Mouse (Mus musculus): ENCODE data around the gene Pex10. TPM values are rescaled to one million over a fixed set of nuclear protein-coding genes. Genes with fewer than 3 reads are reported as not detected.

Gene Pex10
- 17.8 and 19.5 TPM in 2 replicates for polyA plus RNA-seq (2012; rRNA removed)

GRCm38 (mm10) chr4:155066834-155067522 is at the start of gene Pex10:
Gene Pex10, plus strand, starts transcription at chr4:155067016.
- Histone ChIP-seq H3K4me3 (ENCODE audit: insufficient read depth, low read length) (peak within 1 kb of the TSS; percentile 53), H3K27ac (ENCODE audit: insufficient read depth, low read length) (0 out of 2 replicates have a peak within 1 kb of the TSS, but pooled peaks have one; percentile 20), H3K4me1 (ENCODE audit: control insufficient read depth, insufficient read depth, low read length) (peaks cover 2% of the 10 kb centered on the region)
- no peak for TF ChIP-seq CTCF (IDR thresholded peaks at IDR 0.05; ENCODE audit: extremely low read depth, insufficient read depth, low read length)
- peak; percentile 83 for TF ChIP-seq POLR2A (IDR thresholded peaks at IDR 0.05; ENCODE audit: extremely low read depth, insufficient read depth, low read length)

GRCm38 (mm10) chr4:155017253-155017878 is 49.5 kb upstream of the Pex10 start:
- Histone ChIP-seq H3K4me1 (ENCODE audit: control insufficient read depth, insufficient read depth, low read length) (peaks cover 5% of the 10 kb centered on the region; the same call in 1 of the 2 replicates), H3K27ac (ENCODE audit: insufficient read depth, low read length) (0 out of 2 replicates have a peak overlapping the region, but pooled peaks have one; percentile 25), H3K4me3 (ENCODE audit: insufficient read depth, low read length) (no peak overlapping the region)
- TF ChIP-seq POLR2A (IDR thresholded peaks at IDR 0.05; ENCODE audit: extremely low read depth, insufficient read depth, low read length) (no peak), CTCF (IDR thresholded peaks at IDR 0.05; ENCODE audit: extremely low read depth, insufficient read depth, low read length) (no peak)

- Histone ChIP-seq H3K27ac (ENCODE audit: insufficient read depth, low read length) (no peak overlapping the region), H3K4me1 (ENCODE audit: control insufficient read depth, insufficient read depth, low read length) (peaks cover 2% of the 10 kb centered on the region; the same call in 1 of the 2 replicates), H3K4me3 (ENCODE audit: insufficient read depth, low read length) (peak overlapping the region; percentile 38; the same call in 1 of the 2 replicates)
- TF ChIP-seq POLR2A (IDR thresholded peaks at IDR 0.05; ENCODE audit: extremely low read depth, insufficient read depth, low read length): no peak
These were observed 48.8 kb upstream of the Pex10 start for GRCm38 (mm10) chr4:155018066-155018465.

GRCm38 (mm10) chr4:155018601-155019335 is 48.0 kb upstream of the Pex10 start:
- H3K4me3 ChIP-seq (ENCODE audit: insufficient read depth, low read length): peak overlapping the region; percentile 38
- H3K4me1 ChIP-seq (ENCODE audit: control insufficient read depth, insufficient read depth, low read length): peaks cover 2% of the 10 kb centered on the region; the same call in 1 of the 2 replicates
- no peak overlapping the region for H3K27ac ChIP-seq (ENCODE audit: insufficient read depth, low read length)
- no peak for TF ChIP-seq CTCF (IDR thresholded peaks at IDR 0.05; ENCODE audit: extremely low read depth, insufficient read depth, low read length)
- TF ChIP-seq POLR2A (IDR thresholded peaks at IDR 0.05; ENCODE audit: extremely low read depth, insufficient read depth, low read length): no peak

GRCm38 (mm10) chr4:155019336-155019847 is 47.4 kb upstream of the Pex10 start:
- Histone ChIP-seq H3K4me3 (ENCODE audit: insufficient read depth, low read length) (peak overlapping the region; percentile 38), H3K27ac (ENCODE audit: insufficient read depth, low read length) (no peak overlapping the region), H3K4me1 (ENCODE audit: control insufficient read depth, insufficient read depth, low read length) (peaks cover 4% of the 10 kb centered on the region)
- TF ChIP-seq POLR2A (IDR thresholded peaks at IDR 0.05; ENCODE audit: extremely low read depth, insufficient read depth, low read length): peak; percentile 40; the same call in 1 of the 2 replicates
- no peak for TF ChIP-seq CTCF (IDR thresholded peaks at IDR 0.05; ENCODE audit: extremely low read depth, insufficient read depth, low read length)

- TF ChIP-seq POLR2A (IDR thresholded peaks at IDR 0.05; ENCODE audit: extremely low read depth, insufficient read depth, low read length) (no peak), CTCF (IDR thresholded peaks at IDR 0.05; ENCODE audit: extremely low read depth, insufficient read depth, low read length) (no peak)
- Histone ChIP-seq H3K4me1 (ENCODE audit: control insufficient read depth, insufficient read depth, low read length) (peaks cover 7% of the 10 kb centered on the region), H3K4me3 (ENCODE audit: insufficient read depth, low read length) (no peak overlapping the region), H3K27ac (ENCODE audit: insufficient read depth, low read length) (no peak overlapping the region)
These were observed 46.7 kb upstream of the Pex10 start for GRCm38 (mm10) chr4:155020141-155020540.

- no peak for TF ChIP-seq CTCF (IDR thresholded peaks at IDR 0.05; ENCODE audit: extremely low read depth, insufficient read depth, low read length)
- TF ChIP-seq POLR2A (IDR thresholded peaks at IDR 0.05; ENCODE audit: extremely low read depth, insufficient read depth, low read length): no peak
- Histone ChIP-seq H3K4me1 (ENCODE audit: control insufficient read depth, insufficient read depth, low read length) (peaks cover 5% of the 10 kb centered on the region), H3K27ac (ENCODE audit: insufficient read depth, low read length) (no peak overlapping the region), H3K4me3 (ENCODE audit: insufficient read depth, low read length) (no peak overlapping the region)
These were observed 46.0 kb upstream of the Pex10 start for GRCm38 (mm10) chr4:155020813-155021212.

GRCm38 (mm10) chr4:155022228-155022855 is 44.5 kb upstream of the Pex10 start:
- Histone ChIP-seq H3K4me3 (ENCODE audit: insufficient read depth, low read length) (no peak overlapping the region), H3K27ac (ENCODE audit: insufficient read depth, low read length) (no peak overlapping the region), H3K4me1 (ENCODE audit: control insufficient read depth, insufficient read depth, low read length) (peaks cover 5% of the 10 kb centered on the region)
- TF ChIP-seq CTCF (IDR thresholded peaks at IDR 0.05; ENCODE audit: extremely low read depth, insufficient read depth, low read length) (no peak), POLR2A (IDR thresholded peaks at IDR 0.05; ENCODE audit: extremely low read depth, insufficient read depth, low read length) (no peak)
